Mouse (Mus musculus) lung, adult 2 months (tissue): ENCODE measurements at regions not wholly inside any gene's neighbourhood (a gene's known extent, or its start where the extent isn't known, plus 50 kb on each side); places are given as distances from the start of the nearest gene placed in this dataset.

Experiments used
- DNase-seq: peaks from one replicate; pipeline ENCODE4 v3.0.0; 2022
- H3K4me1 ChIP-seq: fragments of 200-500 bp; 2 replicates; pipeline ENCODE4 v1.6.1; 2011; ENCODE audit warnings: low read length; ENCODE audit not compliant: control insufficient read depth, insufficient read depth
- H3K4me3 ChIP-seq: fragments of 200-500 bp; replicated peaks from 2 replicates; pipeline ENCODE3; 2011; ENCODE audit warnings: low read depth, mild to moderate bottlenecking, control low read depth, low read length; ENCODE audit errors: extremely low read depth
- CTCF ChIP-seq: fragments of 200-500 bp; IDR thresholded peaks from 2 replicates; pipeline ENCODE4 v1.5.1; 2011; ENCODE audit warnings: mild to moderate bottlenecking, low read length, control low read depth; ENCODE audit not compliant: insufficient read depth
- POLR2A ChIP-seq: fragments of 200-500 bp; IDR thresholded peaks from 2 replicates; pipeline ENCODE4 v1.6.1; 2011; ENCODE audit warnings: low read depth, mild to moderate bottlenecking, control low read depth, low read length, borderline replicate concordance; ENCODE audit errors: extremely low read depth
- WGBS: fragments of 180-500 bp; shearing (Covaris S2); methylation state at CpG from one replicate; pipeline ENCODE4 v1.1.7; 2018; 5-methylcytosine and 5-hydroxymethylcytosine counted together

- H3K4me1 ChIP-seq, result peaks cover 7% of the 10 kb centered on the region; the same call in 1 of the 2 replicates
- DNase-seq, result peak; percentile 72
- no peak for TF ChIP-seq POLR2A
- TF ChIP-seq CTCF, result 0 out of 2 replicates have a peak, but pooled peaks have one; percentile 33
- H3K4me3 ChIP-seq, result no peak overlapping the region
- WGBS, result 5% methylated on average over 7 of the region's 7 CpGs
Measured at GRCm38 (mm10) chr1:193449394-193450103, 79.5 kb upstream of the Camk1g start.

GRCm38 (mm10) chr1:193448793-193449393, 78.8 kb upstream of the Camk1g start:
- Histone ChIP-seq H3K4me1 (peaks cover 7% of the 10 kb centered on the region; the same call in 1 of the 2 replicates), H3K4me3 (no peak overlapping the region)
- TF ChIP-seq CTCF (no peak), POLR2A (no peak)
- 41% methylated on average over 3 of the region's 3 CpGs for WGBS
- DNase-seq, result no peak

- Histone ChIP-seq H3K4me3 (no peak overlapping the region), H3K4me1 (peaks cover 7% of the 10 kb centered on the region; the same call in 1 of the 2 replicates)
- 95% methylated on average over 5 of the region's 5 CpGs for WGBS
- TF ChIP-seq CTCF (no peak), POLR2A (no peak)
- no peak for DNase-seq
Measured at GRCm38 (mm10) chr1:193447647-193448046, 77.5 kb upstream of the Camk1g start.

GRCm38 (mm10) chr1:193443964-193444676, 74.0 kb upstream of the Camk1g start:
- DNase-seq, result no peak
- Histone ChIP-seq H3K4me3 (no peak overlapping the region), H3K4me1 (peaks cover 3% of the 10 kb centered on the region; the same call in 1 of the 2 replicates)
- WGBS, result 97% methylated on average over 1 of the region's 1 CpGs
- TF ChIP-seq CTCF (no peak), POLR2A (no peak)

GRCm38 (mm10) chr1:193440512-193440911, 70.4 kb upstream of the Camk1g start:
- no peaks in the 10 kb centered on the region for H3K4me1 ChIP-seq
- 0% methylated on average over 1 of the region's 1 CpGs for WGBS
- DNase-seq, result no peak
- TF ChIP-seq POLR2A (no peak), CTCF (peak; percentile 43)
- H3K4me3 ChIP-seq, result no peak overlapping the region

GRCm38 (mm10) chr1:193434281-193434680, 64.2 kb upstream of the Camk1g start:
- no peak for TF ChIP-seq CTCF
- TF ChIP-seq POLR2A, result no peak
- no peak overlapping the region for H3K4me3 ChIP-seq
- no peaks in the 10 kb centered on the region for H3K4me1 ChIP-seq
- 87% methylated on average over 4 of the region's 4 CpGs for WGBS
- no peak for DNase-seq

- TF ChIP-seq POLR2A (no peak), CTCF (no peak)
- H3K4me1 ChIP-seq, result no peaks in the 10 kb centered on the region
- 63% methylated on average over 7 of the region's 7 CpGs for WGBS
- DNase-seq, result no peak
- H3K4me3 ChIP-seq, result no peak overlapping the region
Measured at GRCm38 (mm10) chr1:193433493-193434021, 63.5 kb upstream of the Camk1g start.

- TF ChIP-seq CTCF (no peak), POLR2A (no peak)
- Histone ChIP-seq H3K4me1 (no peaks in the 10 kb centered on the region), H3K4me3 (no peak overlapping the region)
- no peak for DNase-seq
- 59% methylated on average over 8 of the region's 8 CpGs for WGBS
Measured at GRCm38 (mm10) chr1:193430231-193430630, 60.1 kb upstream of the Camk1g start.

GRCm38 (mm10) chr1:193423653-193424075, 53.6 kb upstream of the Camk1g start:
- no peak for DNase-seq
- Histone ChIP-seq H3K4me3 (no peak overlapping the region), H3K4me1 (peaks cover 4% of the 10 kb centered on the region; the same call in 1 of the 2 replicates)
- TF ChIP-seq POLR2A (no peak), CTCF (no peak)
- WGBS, result 34% methylated on average over 8 of the region's 8 CpGs
